Comparison of ENCODE assay signal across 9 mouse cellular contexts in genomic region chr6:136130456-136130855, GRCm38 (mm10). TPM values are rescaled to one million over a fixed set of nuclear protein-coding genes. Genes with fewer than 3 reads are reported as not detected.
DNase-seq lines count a peak whose midpoint lies in the region; ATAC-seq and TF ChIP-seq lines count a peak whose summit lies in the region.
"Had no signal": no experiment of that assay in that cellular context is flagged by ENCODE, and none has a peak within 500 bp of the region (broad histone marks: within the 10 kb centered on the region; RNA-seq: fewer than 3 reads in every experiment).

No protein-coding gene starts in this region.

- no peaks in the 10 kb centered on the region for H3K36me3 ChIP-seq in forebrain, embryonic 10.5 days (replicated peaks)
- no peaks in the 10 kb centered on the region for H3K36me3 ChIP-seq in kidney, postnatal 0 days (ENCODE audit: insufficient read depth, low read length)
- no peaks in the 10 kb centered on the region for H3K36me3 ChIP-seq in midbrain, embryonic 11.5 days (ENCODE audit: control insufficient read depth, insufficient read depth, low read length)

- peak; percentile 32; the same call in 1 of the 2 replicates for ATAC-seq in frontal cortex, adult (ENCODE audit: low TSS enrichment)
- ATAC-seq in kidney, postnatal 0 days (replicated peaks; ENCODE audit: low FRiP score, low read depth): peak; percentile 87
- ATAC-seq in midbrain, embryonic 11.5 days (ENCODE audit: low FRiP score): 0 out of 2 replicates have a peak, but pooled peaks have one; percentile 62

- TF ChIP-seq CTCF in kidney, postnatal 0 days (IDR thresholded peaks at IDR 0.05; ENCODE audit: low read depth): peak; percentile 71

- no peak overlapping the region for H3K9ac ChIP-seq in kidney, postnatal 0 days (ENCODE audit: low read depth, low read length)
- no peak overlapping the region for H3K9ac ChIP-seq in midbrain, embryonic 11.5 days (ENCODE audit: low read length)

- H3K27me3 ChIP-seq in forebrain, embryonic 10.5 days (ENCODE audit: poor library complexity, severe bottlenecking): no peaks in the 10 kb centered on the region
- H3K27me3 ChIP-seq in kidney, postnatal 0 days (ENCODE audit: insufficient read depth, low read length): no peaks in the 10 kb centered on the region
- H3K27me3 ChIP-seq in midbrain, embryonic 11.5 days (ENCODE audit: control insufficient read depth, insufficient read depth, low read length): no peaks in the 10 kb centered on the region

- 43% methylated on average over 10 of the region's 10 CpGs for WGBS in forebrain, embryonic 10.5 days
- WGBS in kidney, postnatal 0 days: 15% methylated on average over 10 of the region's 10 CpGs
- WGBS in midbrain, embryonic 11.5 days: 28% methylated on average over 10 of the region's 10 CpGs

- no peak overlapping the region for H3K27ac ChIP-seq in forebrain, embryonic 10.5 days
- H3K27ac ChIP-seq in kidney, postnatal 0 days: no peak overlapping the region
- H3K27ac ChIP-seq in midbrain, embryonic 11.5 days (ENCODE audit: low read depth, low read length): no peak overlapping the region

- H3K4me1 ChIP-seq in forebrain, embryonic 10.5 days: no peaks in the 10 kb centered on the region
- H3K4me1 ChIP-seq in kidney, postnatal 0 days (replicated peaks; ENCODE audit: insufficient read depth, low read length): no peaks in the 10 kb centered on the region
- H3K4me1 ChIP-seq in midbrain, embryonic 11.5 days (ENCODE audit: control insufficient read depth, insufficient read depth, low read length): no peaks in the 10 kb centered on the region

- no peaks in the 10 kb centered on the region for H3K9me3 ChIP-seq in forebrain, embryonic 10.5 days
- no peaks in the 10 kb centered on the region for H3K9me3 ChIP-seq in kidney, postnatal 0 days (replicated peaks; ENCODE audit: low read length)
- H3K9me3 ChIP-seq in midbrain, embryonic 11.5 days (ENCODE audit: control insufficient read depth, low read length): no peaks in the 10 kb centered on the region

- no peak for DNase-seq in frontal cortex, postnatal 36 days (ENCODE audit: low spot score in 2 of 2)
- peak; percentile 70 for DNase-seq in brain, adult 2 months (ENCODE audit: low read depth, low spot score)
- peak; percentile 22 for DNase-seq in forebrain, embryonic 10.5 days (ENCODE audit: extremely low spot score, low spot score)
- DNase-seq in kidney, postnatal 0 days (ENCODE audit: low spot score): peak; percentile 70
- DNase-seq in midbrain, embryonic 11.5 days (ENCODE audit: low spot score, missing footprints): no peak
- no peak for DNase-seq in right cerebral cortex, postnatal 10 days (ENCODE audit: low spot score in 2 of 2)
- DNase-seq in layer of hippocampus, adult 18-20 months (ENCODE audit: low spot score in 2 of 2): no peak

- H3K4me3 ChIP-seq in forebrain, embryonic 10.5 days: no peak overlapping the region
- no peak overlapping the region for H3K4me3 ChIP-seq in kidney, postnatal 0 days (replicated peaks; ENCODE audit: low read depth, low read length)
- no peak overlapping the region for H3K4me3 ChIP-seq in midbrain, embryonic 11.5 days (ENCODE audit: low read depth, low read length)

- no peak overlapping the region for H3K4me2 ChIP-seq in kidney, postnatal 0 days (ENCODE audit: low read length)
- no peak overlapping the region for H3K4me2 ChIP-seq in midbrain, embryonic 11.5 days

RNA-seq across cellular contexts. Expression of gene Grin2b, which starts 42.9 kb away (rescaled TPM):
- polyA plus RNA-seq in forebrain, embryonic 10.5 days (2016; fragmentation: Nextera tagmentation; extraction: Ambion mirVana): 0.31 TPM in 1 of 2 replicates, not detected in the other
- 0.05 and 0.72 TPM in 2 replicates for polyA plus RNA-seq in kidney, postnatal 0 days (2015; fragmentation: Nextera tagmentation; extraction: Ambion mirVana)
- polyA plus RNA-seq in midbrain, embryonic 11.5 days (2014; fragmentation: Nextera tagmentation; extraction: Ambion mirVana): 1.2 and 1.8 TPM in 2 replicates
- 100 to 1,000 TPM; 292 to 326 TPM for total RNA-seq in layer of hippocampus, adult 18-20 months (2021)
- polyA plus RNA-seq: C2C12 had no signal

Comparison
In these comparisons a context has a peak if more than half of its experiments do, and no peak if none do; other contexts are left out.
1. ATAC-seq: peak in every context shown above with its lines; median percentile 87 in kidney, postnatal 0 days; 62 in midbrain, embryonic 11.5 days; 32 in frontal cortex, adult.
2. DNase-seq: peak in brain, adult 2 months (single experiment), forebrain, embryonic 10.5 days (single experiment) and kidney, postnatal 0 days (single experiment); none in frontal cortex, postnatal 36 days (0 of 2), midbrain, embryonic 11.5 days (single experiment), right cerebral cortex, postnatal 10 days (0 of 2) and layer of hippocampus, adult 18-20 months (0 of 2).